Mouse (Mus musculus) intestine, postnatal 0 days (tissue): ENCODE measurements around the gene Lcn5. TPM values are rescaled to one million over a fixed set of nuclear protein-coding genes. Genes with fewer than 3 reads are reported as not detected.

Experiments
- ATAC-seq: fragments of 200-750 bp; cut with Nextera tagmentation; 2 replicates; pipeline ENCODE4 v1.8.0; 2017; ENCODE audit warnings: mild to moderate bottlenecking, moderate TSS enrichment, moderate library complexity
- H3K27ac ChIP-seq: fragments of 300-500 bp; sonication (generic); 2 replicates; pipeline ENCODE4 v1.5.1; 2014; ENCODE audit warnings: mild to moderate bottlenecking, low read depth, low read length, moderate library complexity
- H3K27me3 ChIP-seq: fragments of 300-500 bp; sonication (generic); replicated peaks from 2 replicates; pipeline ENCODE4 v1.6.1; 2014; ENCODE audit warnings: low read length, mixed read lengths; ENCODE audit not compliant: control insufficient read depth, insufficient read depth
- H3K36me3 ChIP-seq: fragments of 300-500 bp; sonication (generic); 2 replicates; pipeline ENCODE4 v1.6.1; 2014; ENCODE audit warnings: mild to moderate bottlenecking, moderate library complexity; ENCODE audit not compliant: control insufficient read depth, insufficient read depth
- H3K4me1 ChIP-seq: fragments of 300-500 bp; sonication (generic); replicated peaks from 2 replicates; pipeline ENCODE4 v1.6.1; 2014; ENCODE audit warnings: antibody characterized with exemption, low read length, mixed read lengths; ENCODE audit not compliant: control insufficient read depth, insufficient read depth
- H3K4me2 ChIP-seq: fragments of 300-500 bp; sonication (generic); replicated peaks from 2 replicates; pipeline ENCODE4 v1.6.1; 2014; ENCODE audit warnings: low read depth, mild to moderate bottlenecking, moderate library complexity
- H3K4me3 ChIP-seq: fragments of 300-500 bp; sonication (generic); 2 replicates; pipeline ENCODE4 v1.5.1; 2014; ENCODE audit warnings: low read depth, low read length
- H3K9ac ChIP-seq: fragments of 300-500 bp; sonication (generic); 2 replicates; pipeline ENCODE4 v1.6.1; 2014; ENCODE audit warnings: mild to moderate bottlenecking, low read depth, low read length
- H3K9me3 ChIP-seq: fragments of 300-500 bp; sonication (generic); 2 replicates; pipeline ENCODE4 v1.6.1; 2016; ENCODE audit warnings: mixed run types; ENCODE audit not compliant: control insufficient read depth
- CTCF ChIP-seq: sonication (generic); IDR thresholded peaks from 2 replicates; pipeline ENCODE4 v1.5.1; 2016; ENCODE audit warnings: low read depth, mild to moderate bottlenecking, control low read depth, antibody characterized with exemption, moderate library complexity
- WGBS: fragments of 180-500 bp; shearing (Covaris S2); extraction: QIAGEN DNeasy Blood & Tissue Kit; methylation state at CpG from one replicate; pipeline ENCODE4 v1.1.7; 2014; 5-methylcytosine and 5-hydroxymethylcytosine counted together
- polyA plus RNA-seq: library from polyadenylated mRNA; unstranded; fragments of >200 nt; fragmentation: Nextera tagmentation; extraction: Ambion mirVana; gene quantifications from 2 replicates; pipeline ENCODE4 v1.2.1, GENCODE M21; 2015

Lcn5 gene
- polyA plus RNA-seq, 1 experiment from 2014 or later, result not detected

- Histone ChIP-seq H3K36me3 (no peaks in the 10 kb centered on the region), H3K4me1 (no peaks in the 10 kb centered on the region), H3K27me3 (no peaks in the 10 kb centered on the region), H3K4me3 (no peak overlapping the region), H3K4me2 (no peak overlapping the region), H3K9ac (no peak overlapping the region), H3K9me3 (no peaks in the 10 kb centered on the region), H3K27ac (no peak overlapping the region)
- 18% methylated on average over 6 of the region's 6 CpGs for WGBS
- TF ChIP-seq CTCF, result peak; percentile 73
- ATAC-seq, result no peak
These were observed 17.9 kb upstream of the Lcn5 start for GRCm38 (mm10) chr2:25639890-25640289.

GRCm38 (mm10) chr2:25652902-25653301 is 4.8 kb upstream of the Lcn5 start, which contains the start of gene Lcn8:
Gene Lcn8 (plus strand): TSS chr2:25653120.
- H3K36me3 ChIP-seq, result no peaks in the 10 kb centered on the region
- no peaks in the 10 kb centered on the region for H3K9me3 ChIP-seq
- H3K27ac ChIP-seq, result no peak within 1 kb of the TSS
- WGBS, result 77% methylated on average over 2 of the region's 2 CpGs
- H3K4me2 ChIP-seq, result no peak within 1 kb of the TSS
- H3K9ac ChIP-seq, result no peak within 1 kb of the TSS
- no peak within 1 kb of the TSS for H3K4me3 ChIP-seq
- TF ChIP-seq CTCF, result no peak
- H3K4me1 ChIP-seq, result no peaks in the 10 kb centered on the region
- ATAC-seq, result no peak
- H3K27me3 ChIP-seq, result no peaks in the 10 kb centered on the region

GRCm38 (mm10) chr2:25654502-25654901 is 3.2 kb upstream of the Lcn5 start:
- H3K9me3 ChIP-seq, result no peaks in the 10 kb centered on the region
- no peak for TF ChIP-seq CTCF
- no peak for ATAC-seq
- no peaks in the 10 kb centered on the region for H3K27me3 ChIP-seq
- no peak overlapping the region for H3K4me2 ChIP-seq
- 58% methylated on average over 1 of the region's 1 CpGs for WGBS
- no peaks in the 10 kb centered on the region for H3K4me1 ChIP-seq
- H3K9ac ChIP-seq, result no peak overlapping the region
- H3K4me3 ChIP-seq, result no peak overlapping the region
- H3K27ac ChIP-seq, result no peak overlapping the region
- no peaks in the 10 kb centered on the region for H3K36me3 ChIP-seq

GRCm38 (mm10) chr2:25656691-25657090 is 1.1 kb upstream of the Lcn5 start:
- Histone ChIP-seq H3K27ac (no peak overlapping the region), H3K4me2 (no peak overlapping the region), H3K4me3 (no peak overlapping the region), H3K9ac (no peak overlapping the region), H3K27me3 (no peaks in the 10 kb centered on the region), H3K9me3 (no peaks in the 10 kb centered on the region), H3K4me1 (no peaks in the 10 kb centered on the region), H3K36me3 (no peaks in the 10 kb centered on the region)
- TF ChIP-seq CTCF, result no peak
- 75% methylated on average over 4 of the region's 4 CpGs for WGBS
- ATAC-seq, result no peak

- Histone ChIP-seq H3K36me3 (no peaks in the 10 kb centered on the region), H3K27ac (no peak overlapping the region), H3K4me1 (no peaks in the 10 kb centered on the region), H3K27me3 (no peaks in the 10 kb centered on the region), H3K4me2 (no peak overlapping the region), H3K4me3 (no peak overlapping the region), H3K9ac (no peak overlapping the region), H3K9me3 (no peaks in the 10 kb centered on the region)
- 77% methylated on average over 4 of the region's 4 CpGs for WGBS
- no peak for TF ChIP-seq CTCF
- no peak for ATAC-seq
These were observed 506 bp upstream of the Lcn5 start for GRCm38 (mm10) chr2:25657246-25657645.

GRCm38 (mm10) chr2:25660279-25660678 is 2.5 kb downstream of the Lcn5 start:
- no peak overlapping the region for H3K4me2 ChIP-seq
- no peaks in the 10 kb centered on the region for H3K36me3 ChIP-seq
- H3K9me3 ChIP-seq, result no peaks in the 10 kb centered on the region
- no peak overlapping the region for H3K9ac ChIP-seq
- 87% methylated on average over 8 of the region's 8 CpGs for WGBS
- H3K27me3 ChIP-seq, result no peaks in the 10 kb centered on the region
- no peak for ATAC-seq
- no peak overlapping the region for H3K27ac ChIP-seq
- no peak for TF ChIP-seq CTCF
- H3K4me3 ChIP-seq, result no peak overlapping the region
- no peaks in the 10 kb centered on the region for H3K4me1 ChIP-seq
